Mouse (Mus musculus) midbrain, embryonic 11.5 days (tissue): ENCODE measurements at regions not wholly inside any gene's neighbourhood (a gene's known extent, or its start where the extent isn't known, plus 50 kb on each side); places are given as distances from the start of the nearest gene placed in this dataset.

Experiments
- ATAC-seq: fragments of 200-750 bp; cut with Nextera tagmentation; 2 replicates; pipeline ENCODE4 v1.8.0; 2017; ENCODE audit warnings: moderate TSS enrichment, moderate library complexity; ENCODE audit not compliant: low FRiP score
- DNase-seq: peaks from one replicate; pipeline ENCODE4 v3.0.0; 2015; ENCODE audit warnings: low spot score; ENCODE audit errors: missing footprints
- H3K27ac ChIP-seq: fragments of 300-500 bp; sonication (generic); 2 replicates; pipeline ENCODE4 v1.5.1; 2014; ENCODE audit warnings: low read depth, low read length
- H3K27me3 ChIP-seq: fragments of 300-500 bp; sonication (generic); 2 replicates; pipeline ENCODE4 v1.6.1; 2014; ENCODE audit warnings: mild to moderate bottlenecking, low read length, moderate library complexity, mixed read lengths; ENCODE audit not compliant: control insufficient read depth, insufficient read depth
- H3K36me3 ChIP-seq: fragments of 300-500 bp; sonication (generic); 2 replicates; pipeline ENCODE4 v1.6.1; 2014; ENCODE audit warnings: mild to moderate bottlenecking, low read length, moderate library complexity, mixed read lengths; ENCODE audit not compliant: control insufficient read depth, insufficient read depth
- H3K4me1 ChIP-seq: fragments of 300-500 bp; sonication (generic); 2 replicates; pipeline ENCODE4 v1.6.1; 2014; ENCODE audit warnings: low read length; ENCODE audit not compliant: control insufficient read depth, insufficient read depth
- H3K4me2 ChIP-seq: fragments of 300-500 bp; sonication (generic); 2 replicates; pipeline ENCODE4 v1.6.1; 2014; ENCODE audit warnings: mild to moderate bottlenecking, moderate library complexity
- H3K4me3 ChIP-seq: fragments of 300-500 bp; sonication (generic); 2 replicates; pipeline ENCODE4 v1.5.1; 2014; ENCODE audit warnings: low read depth, low read length
- H3K9ac ChIP-seq: fragments of 300-500 bp; sonication (generic); 2 replicates; pipeline ENCODE4 v1.6.1; 2014; ENCODE audit warnings: low read length
- H3K9me3 ChIP-seq: fragments of 300-500 bp; sonication (generic); 2 replicates; pipeline ENCODE4 v1.6.1; 2016; ENCODE audit warnings: low read length; ENCODE audit not compliant: control insufficient read depth
- WGBS: fragments of 180-500 bp; shearing (Covaris S2); extraction: QIAGEN DNeasy Blood & Tissue Kit; methylation state at CpG from one replicate; pipeline ENCODE4 v1.1.7; 2014; 5-methylcytosine and 5-hydroxymethylcytosine counted together

DNA sequence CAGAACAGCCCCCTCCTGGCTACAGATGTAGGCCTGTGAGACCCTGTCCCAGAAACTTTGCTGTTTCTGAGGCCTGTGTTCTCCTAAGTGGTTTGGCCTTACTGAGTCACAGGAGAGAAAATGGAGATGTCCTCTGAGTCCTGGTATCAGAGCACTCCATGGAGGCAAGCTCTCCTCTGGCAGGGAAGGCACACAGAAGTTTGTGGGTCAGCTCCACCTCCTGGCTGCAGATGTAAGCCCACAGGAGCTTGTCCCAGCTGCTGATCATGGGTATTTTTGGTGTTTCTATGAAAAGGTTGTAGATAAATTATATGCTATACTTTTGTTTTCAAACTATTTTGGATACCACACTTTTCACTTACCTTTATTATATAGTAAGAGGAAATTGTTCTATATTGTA lies 711.7 kb downstream of the Slitrk6 start:
- H3K36me3 ChIP-seq: no peaks in the 10 kb centered on the region
- ATAC-seq (no peak), DNase-seq (peak; percentile 65)
- H3K27ac ChIP-seq: no peak overlapping the region
- no peaks in the 10 kb centered on the region for H3K27me3 ChIP-seq
- H3K9ac ChIP-seq: no peak overlapping the region
- H3K4me3 ChIP-seq: no peak overlapping the region
- no peaks in the 10 kb centered on the region for H3K9me3 ChIP-seq
- no peaks in the 10 kb centered on the region for H3K4me1 ChIP-seq
- no peak overlapping the region for H3K4me2 ChIP-seq

DNA sequence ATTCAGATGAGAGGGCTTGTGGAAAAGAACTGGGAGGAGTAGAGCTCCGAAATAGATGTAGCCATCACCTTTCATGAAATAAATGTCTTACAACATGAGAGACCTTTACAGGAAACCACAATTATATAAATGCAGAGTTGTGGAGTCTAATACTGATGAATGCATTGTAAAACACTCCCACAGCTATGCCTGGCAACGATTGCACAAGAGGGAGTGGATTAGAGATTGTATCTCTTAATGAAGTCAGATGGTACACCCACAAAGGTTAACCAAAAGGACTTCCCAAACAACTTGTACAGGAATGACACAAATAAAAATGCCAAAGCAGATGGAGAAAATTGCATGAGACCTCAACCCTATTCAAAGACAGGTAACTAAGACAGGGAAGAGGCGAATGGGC lies 733.1 kb downstream of the Slitrk6 start:
- no peak overlapping the region for H3K27ac ChIP-seq
- H3K9me3 ChIP-seq: no peaks in the 10 kb centered on the region
- no peak overlapping the region for H3K4me2 ChIP-seq
- 80% methylated on average over 3 of the region's 3 CpGs for WGBS
- no peaks in the 10 kb centered on the region for H3K36me3 ChIP-seq
- DNase-seq: no peak
- no peak overlapping the region for H3K4me3 ChIP-seq
- no peaks in the 10 kb centered on the region for H3K27me3 ChIP-seq
- no peaks in the 10 kb centered on the region for H3K4me1 ChIP-seq
- no peak for ATAC-seq
- no peak overlapping the region for H3K9ac ChIP-seq

- Histone ChIP-seq H3K4me3 (no peak overlapping the region), H3K4me2 (no peak overlapping the region)
- WGBS: 82% methylated on average over 2 of the region's 2 CpGs
Measured at GRCm38 (mm10) chr14:110015126-110015525, 739.8 kb downstream of the Slitrk6 start.

GRCm38 (mm10) chr14:110013229-110013628 lies 741.7 kb downstream of the Slitrk6 start:
- Histone ChIP-seq H3K27ac (no peak overlapping the region), H3K4me3 (no peak overlapping the region), H3K4me1 (no peaks in the 10 kb centered on the region), H3K27me3 (no peaks in the 10 kb centered on the region), H3K4me2 (no peak overlapping the region), H3K9me3 (no peaks in the 10 kb centered on the region), H3K36me3 (no peaks in the 10 kb centered on the region), H3K9ac (no peak overlapping the region)
- ATAC-seq (no peak), DNase-seq (no peak)
- 73% methylated on average over 1 of the region's 1 CpGs for WGBS

More at GRCm38 (mm10) chr14:110015126-110015525, 739.8 kb downstream of the Slitrk6 start:
- H3K36me3 ChIP-seq: no peaks in the 10 kb centered on the region
- ATAC-seq: no peak
- H3K4me1 ChIP-seq: no peaks in the 10 kb centered on the region
- H3K9ac ChIP-seq: no peak overlapping the region
- H3K27me3 ChIP-seq: no peaks in the 10 kb centered on the region
- H3K27ac ChIP-seq: no peak overlapping the region
- no peak for DNase-seq
- no peaks in the 10 kb centered on the region for H3K9me3 ChIP-seq

GRCm38 (mm10) chr14:110007159-110007558 lies 747.8 kb downstream of the Slitrk6 start:
- Histone ChIP-seq H3K36me3 (no peaks in the 10 kb centered on the region), H3K27me3 (no peaks in the 10 kb centered on the region), H3K27ac (no peak overlapping the region), H3K4me3 (no peak overlapping the region), H3K4me2 (no peak overlapping the region), H3K9me3 (no peaks in the 10 kb centered on the region), H3K4me1 (no peaks in the 10 kb centered on the region), H3K9ac (no peak overlapping the region)
- WGBS: 84% methylated on average over 6 of the region's 6 CpGs
- ATAC-seq (no peak), DNase-seq (no peak)

GRCm38 (mm10) chr14:109985026-109985425 lies 769.9 kb downstream of the Slitrk6 start:
- no peaks in the 10 kb centered on the region for H3K36me3 ChIP-seq
- H3K4me3 ChIP-seq: no peak overlapping the region
- no peaks in the 10 kb centered on the region for H3K4me1 ChIP-seq
- WGBS: 74% methylated on average over 4 of the region's 4 CpGs
- peak; percentile 68 for DNase-seq
- no peaks in the 10 kb centered on the region for H3K27me3 ChIP-seq
- no peak for ATAC-seq
- H3K27ac ChIP-seq: no peak overlapping the region
- H3K4me2 ChIP-seq: no peak overlapping the region
- no peaks in the 10 kb centered on the region for H3K9me3 ChIP-seq
- H3K9ac ChIP-seq: no peak overlapping the region

DNA sequence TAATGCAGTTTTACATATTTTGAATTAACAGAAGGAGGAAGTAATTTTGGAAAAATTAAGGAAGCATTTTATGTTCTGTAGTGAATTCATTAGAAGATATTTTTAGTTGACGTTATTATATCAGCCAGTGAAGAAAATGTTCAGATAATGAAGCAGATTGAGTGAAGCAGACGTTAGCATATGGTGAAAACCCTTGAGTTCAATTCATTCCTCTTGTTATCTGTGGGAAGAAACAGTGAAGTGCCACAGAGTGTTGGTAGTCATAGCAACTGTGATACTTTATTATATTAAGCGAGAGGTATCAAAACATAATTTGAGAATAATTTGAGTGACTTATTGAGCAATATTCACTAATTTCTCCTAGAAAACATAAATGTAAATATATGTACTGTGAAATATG lies 796.9 kb downstream of the Slitrk6 start:
- no peak overlapping the region for H3K4me2 ChIP-seq
- no peak overlapping the region for H3K9ac ChIP-seq
- WGBS: 84% methylated on average over 3 of the region's 3 CpGs
- H3K4me3 ChIP-seq: no peak overlapping the region
- no peaks in the 10 kb centered on the region for H3K27me3 ChIP-seq
- H3K27ac ChIP-seq: no peak overlapping the region
- H3K36me3 ChIP-seq: no peaks in the 10 kb centered on the region
- H3K9me3 ChIP-seq: no peaks in the 10 kb centered on the region
- no peak for DNase-seq
- H3K4me1 ChIP-seq: no peaks in the 10 kb centered on the region
- ATAC-seq: no peak

GRCm38 (mm10) chr14:109941944-109942343 lies 813.0 kb downstream of the Slitrk6 start:
- Histone ChIP-seq H3K4me1 (no peaks in the 10 kb centered on the region), H3K27me3 (no peaks in the 10 kb centered on the region), H3K27ac (no peak overlapping the region), H3K9ac (no peak overlapping the region), H3K4me3 (no peak overlapping the region), H3K36me3 (no peaks in the 10 kb centered on the region), H3K9me3 (no peaks in the 10 kb centered on the region), H3K4me2 (no peak overlapping the region)
- WGBS: 62% methylated on average over 4 of the region's 4 CpGs
- ATAC-seq (no peak), DNase-seq (no peak)

GRCm38 (mm10) chr14:109941162-109941561 lies 813.8 kb downstream of the Slitrk6 start:
- no peak overlapping the region for H3K4me2 ChIP-seq
- H3K9me3 ChIP-seq: no peaks in the 10 kb centered on the region
- no peaks in the 10 kb centered on the region for H3K36me3 ChIP-seq
- no peaks in the 10 kb centered on the region for H3K27me3 ChIP-seq
- ATAC-seq (no peak), DNase-seq (no peak)
- no peak overlapping the region for H3K4me3 ChIP-seq
- 94% methylated on average over 1 of the region's 1 CpGs for WGBS
- no peak overlapping the region for H3K27ac ChIP-seq
- H3K4me1 ChIP-seq: no peaks in the 10 kb centered on the region
- H3K9ac ChIP-seq: no peak overlapping the region

GRCm38 (mm10) chr14:109937432-109937831 lies 817.5 kb downstream of the Slitrk6 start:
- Histone ChIP-seq H3K9me3 (no peaks in the 10 kb centered on the region), H3K4me2 (no peak overlapping the region), H3K27ac (no peak overlapping the region), H3K36me3 (no peaks in the 10 kb centered on the region), H3K9ac (no peak overlapping the region), H3K4me1 (no peaks in the 10 kb centered on the region), H3K4me3 (no peak overlapping the region), H3K27me3 (no peaks in the 10 kb centered on the region)
- whole genome bisulfite sequencing: 86% methylated on average over 6 of the region's 6 CpGs
- no peak for ATAC-seq
- DNase-seq: no peak
